Mouse (Mus musculus) liver, embryonic 12.5 days (tissue): Measurements from ENCODE around the gene Cd300lg. TPM values are rescaled to one million over a fixed set of nuclear protein-coding genes. Genes with fewer than 3 reads are reported as not detected.

Experiments used
- ATAC-seq: fragments of 200-750 bp; cut with Nextera tagmentation; 2 replicates; pipeline ENCODE4 v1.8.0; 2017; ENCODE audit warnings: moderate number of reproducible peaks, mild to moderate bottlenecking, moderate library complexity
- H3K27ac ChIP-seq: fragments of 300-500 bp; sonication (generic); 2 replicates; pipeline ENCODE4 v1.5.1; 2016; ENCODE audit warnings: mild to moderate bottlenecking
- H3K27me3 ChIP-seq: fragments of 300-500 bp; sonication (generic); replicated peaks from 2 replicates; pipeline ENCODE4 v1.6.1; 2016; ENCODE audit warnings: mild to moderate bottlenecking, moderate library complexity
- H3K36me3 ChIP-seq: fragments of 300-500 bp; sonication (generic); 2 replicates; pipeline ENCODE4 v1.6.1; 2016; ENCODE audit warnings: mild to moderate bottlenecking, moderate library complexity
- H3K4me1 ChIP-seq: fragments of 300-500 bp; sonication (generic); 2 replicates; pipeline ENCODE4 v1.6.1; 2016
- H3K4me2 ChIP-seq: fragments of 300-500 bp; sonication (generic); 2 replicates; pipeline ENCODE4 v1.6.1; 2016; ENCODE audit warnings: mild to moderate bottlenecking, moderate library complexity
- H3K4me3 ChIP-seq: fragments of 300-500 bp; sonication (generic); 2 replicates; pipeline ENCODE4 v1.5.1; 2016; ENCODE audit warnings: mild to moderate bottlenecking, moderate library complexity
- H3K9ac ChIP-seq: fragments of 300-500 bp; sonication (generic); 2 replicates; pipeline ENCODE4 v1.6.1; 2016; ENCODE audit warnings: mild to moderate bottlenecking, moderate library complexity
- H3K9me3 ChIP-seq: fragments of 300-500 bp; sonication (generic); replicated peaks from 2 replicates; pipeline ENCODE4 v1.6.1; 2016; ENCODE audit warnings: mild to moderate bottlenecking, moderate library complexity
- WGBS: fragments of 180-500 bp; shearing (Covaris S2); methylation state at CpG from one replicate; pipeline ENCODE4 v1.1.7; 2016; ENCODE audit not compliant: insufficient replicate concordance; 5-methylcytosine and 5-hydroxymethylcytosine counted together
- polyA plus RNA-seq: library from polyadenylated mRNA; unstranded; fragments of >200 nt; fragmentation: Nextera tagmentation; extraction: Ambion mirVana; gene quantifications from 2 replicates; pipeline ENCODE4 v1.2.1, GENCODE M21; 2016

Gene Cd300lg
- 0.50 and 0.51 TPM in 2 replicates for polyA plus RNA-seq

DNA sequence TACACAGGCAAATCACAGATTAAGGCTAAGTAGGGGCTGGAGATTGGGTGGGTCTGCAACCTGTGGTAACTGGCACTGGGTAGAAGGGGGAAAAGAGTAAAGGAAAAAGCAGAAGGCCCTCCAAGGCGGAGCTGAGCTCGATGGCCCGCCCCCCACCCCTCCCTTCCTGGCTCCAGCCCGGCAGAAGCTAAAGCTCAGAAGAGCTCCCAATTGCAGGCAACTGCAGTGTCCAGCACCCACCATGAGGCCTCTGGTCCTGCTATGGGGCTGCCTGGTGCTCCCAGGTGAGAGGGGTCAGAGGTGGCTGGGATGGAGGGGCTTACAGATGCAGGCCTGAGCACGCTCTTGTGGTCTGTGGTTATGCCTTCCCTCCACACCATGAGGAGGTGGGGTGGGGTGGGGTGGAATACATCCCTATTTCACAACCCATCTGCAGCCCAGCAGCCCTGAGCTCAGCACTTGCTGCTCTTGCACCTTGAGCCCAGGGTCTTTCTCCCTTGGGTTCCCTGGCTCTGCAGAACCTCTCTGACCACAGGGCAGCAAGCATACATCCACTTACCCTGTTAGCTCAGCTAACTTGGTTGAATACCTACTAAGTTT lies at the start of gene Cd300lg:
Gene Cd300lg (plus strand): TSS at position 160 of the 600 bp plus-strand sequence.
- Histone ChIP-seq H3K4me2 (no peak within 1 kb of the TSS), H3K27me3 (peaks cover 17% of the 10 kb centered on the region), H3K36me3 (no peaks in the 10 kb centered on the region), H3K27ac (no peak within 1 kb of the TSS), H3K9ac (no peak within 1 kb of the TSS), H3K4me1 (0 out of 2 replicates have a peak, but pooled peaks cover 4% of the 10 kb centered on the region), H3K9me3 (peaks cover 11% of the 10 kb centered on the region; the same call in 1 of the 2 replicates), H3K4me3 (no peak within 1 kb of the TSS)
- no peak for ATAC-seq
- WGBS: 20% methylated on average over 5 of the region's 5 CpGs

GRCm38 (mm10) chr11:101991813-101992212 lies 49.5 kb upstream of the Cd300lg start:
- H3K4me3 ChIP-seq: no peak overlapping the region
- H3K27me3 ChIP-seq: peaks cover 27% of the 10 kb centered on the region
- no peaks in the 10 kb centered on the region for H3K9me3 ChIP-seq
- peaks cover 31% of the 10 kb centered on the region for H3K4me1 ChIP-seq
- no peak for ATAC-seq
- no peak overlapping the region for H3K4me2 ChIP-seq
- WGBS: 41% methylated on average over 3 of the region's 3 CpGs
- no peak overlapping the region for H3K9ac ChIP-seq
- H3K27ac ChIP-seq: no peak overlapping the region
- no peaks in the 10 kb centered on the region for H3K36me3 ChIP-seq

- peaks cover 31% of the 10 kb centered on the region for H3K4me1 ChIP-seq
- H3K27me3 ChIP-seq: peaks cover 21% of the 10 kb centered on the region
- no peak overlapping the region for H3K9ac ChIP-seq
- 70% methylated on average over 7 of the region's 7 CpGs for whole genome bisulfite sequencing
- no peak overlapping the region for H3K4me3 ChIP-seq
- H3K27ac ChIP-seq: no peak overlapping the region
- no peak overlapping the region for H3K4me2 ChIP-seq
- no peak for ATAC-seq
- no peaks in the 10 kb centered on the region for H3K36me3 ChIP-seq
- no peaks in the 10 kb centered on the region for H3K9me3 ChIP-seq
Observed at GRCm38 (mm10) chr11:101992411-101992810, 48.9 kb upstream of the Cd300lg start.

DNA sequence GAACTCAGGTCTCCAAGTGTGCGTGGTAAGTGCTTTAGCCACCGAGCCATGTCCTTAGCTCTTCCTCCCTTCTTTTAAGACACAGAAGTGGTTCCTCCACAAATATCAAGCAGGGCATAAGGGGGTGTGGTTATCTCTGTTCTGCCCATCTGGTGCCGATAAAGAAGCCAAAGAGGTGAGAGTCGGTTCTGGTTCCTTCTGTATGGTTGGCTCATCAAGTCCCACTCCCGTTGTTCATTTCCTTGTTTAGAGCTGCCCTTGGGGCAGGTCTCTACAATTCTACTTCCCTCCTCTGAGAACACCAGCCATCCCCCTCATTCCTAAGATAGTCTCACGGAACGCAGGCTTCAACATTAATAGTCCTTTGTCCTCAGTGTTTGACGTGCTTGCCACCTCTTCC lies 47.2 kb upstream of the Cd300lg start:
- Histone ChIP-seq H3K4me1 (peaks cover 31% of the 10 kb centered on the region), H3K27me3 (0 out of 2 replicates have a peak, but pooled peaks cover 7% of the 10 kb centered on the region), H3K36me3 (no peaks in the 10 kb centered on the region), H3K9me3 (no peaks in the 10 kb centered on the region), H3K9ac (peak overlapping the region; percentile 42; the same call in 1 of the 2 replicates), H3K27ac (peak overlapping the region; percentile 80), H3K4me3 (peak overlapping the region; percentile 4; the same call in 1 of the 2 replicates), H3K4me2 (peak overlapping the region; percentile 58)
- peak; percentile 93 for ATAC-seq
- 28% methylated on average over 8 of the region's 8 CpGs for WGBS

DNA sequence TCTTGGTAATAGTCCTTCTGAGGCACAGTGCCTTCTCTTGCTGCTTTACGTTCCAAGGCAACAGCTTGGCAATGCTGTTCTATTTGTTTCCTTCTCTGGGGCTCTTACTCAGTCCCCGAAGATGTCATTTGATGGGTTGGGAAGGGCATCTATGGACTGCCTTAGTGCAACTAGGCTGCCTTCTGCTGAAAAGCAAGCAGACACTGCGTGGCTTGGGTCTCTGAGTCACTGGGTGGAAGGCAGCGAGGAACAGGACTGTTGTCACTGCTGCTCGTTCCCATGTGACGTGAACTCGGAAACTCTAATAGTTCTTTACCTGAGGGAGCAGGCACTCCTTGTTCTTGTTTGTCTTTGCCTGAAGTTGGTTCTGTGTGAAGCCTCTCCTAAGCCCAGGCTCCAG lies 45.4 kb upstream of the Cd300lg start:
- Histone ChIP-seq H3K9me3 (no peaks in the 10 kb centered on the region), H3K4me1 (peaks cover 31% of the 10 kb centered on the region), H3K27me3 (no peaks in the 10 kb centered on the region), H3K27ac (peak overlapping the region; percentile 0; the same call in 1 of the 2 replicates), H3K9ac (no peak overlapping the region), H3K36me3 (no peaks in the 10 kb centered on the region), H3K4me3 (no peak overlapping the region), H3K4me2 (no peak overlapping the region)
- WGBS: 80% methylated on average over 7 of the region's 7 CpGs
- no peak for ATAC-seq

DNA sequence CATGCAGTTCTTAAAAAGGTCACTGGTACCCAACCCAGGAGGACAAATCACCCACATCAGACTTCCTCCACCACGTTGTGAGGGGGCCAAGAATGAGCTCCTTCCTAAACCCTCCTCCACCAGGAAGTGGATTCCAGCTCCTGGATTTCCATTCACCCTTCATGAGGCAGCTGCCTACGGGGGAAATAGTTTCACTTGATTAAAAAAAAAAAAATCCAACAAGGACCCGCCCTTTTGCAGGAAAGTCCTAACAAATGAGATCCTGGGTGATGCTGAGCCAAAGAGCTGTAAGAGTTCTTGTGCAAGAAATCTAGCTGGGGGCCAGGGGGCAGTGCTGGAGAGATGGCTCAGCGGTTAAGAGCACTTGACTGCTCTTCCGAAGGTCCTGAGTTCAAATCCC lies 43.1 kb upstream of the Cd300lg start:
- peaks cover 18% of the 10 kb centered on the region for H3K4me1 ChIP-seq
- no peak for ATAC-seq
- 41% methylated on average over 5 of the region's 5 CpGs for WGBS
- no peak overlapping the region for H3K4me2 ChIP-seq
- H3K27ac ChIP-seq: no peak overlapping the region
- no peaks in the 10 kb centered on the region; the same call in 1 of the 2 replicates for H3K27me3 ChIP-seq
- H3K9me3 ChIP-seq: no peaks in the 10 kb centered on the region
- no peaks in the 10 kb centered on the region for H3K36me3 ChIP-seq
- no peak overlapping the region for H3K4me3 ChIP-seq
- no peak overlapping the region for H3K9ac ChIP-seq

DNA sequence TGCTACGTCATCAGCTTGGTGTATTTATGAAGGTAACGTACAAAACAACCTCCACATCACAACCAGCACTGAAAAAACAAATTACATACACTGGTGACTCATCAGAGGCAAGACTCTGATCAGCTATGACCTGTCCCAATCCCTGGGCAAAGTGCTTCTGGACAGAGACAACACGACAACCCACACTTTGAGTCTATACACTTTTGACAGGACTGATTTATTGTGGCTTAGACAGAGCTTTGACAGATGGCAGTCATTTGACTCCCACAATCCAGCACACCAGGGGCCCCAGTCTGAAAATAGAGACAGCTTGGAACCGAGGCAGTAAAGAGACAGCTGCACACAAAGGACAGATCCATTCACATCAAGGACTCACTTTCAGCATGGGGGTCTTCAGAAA lies 41.8 kb upstream of the Cd300lg start:
- ATAC-seq: no peak
- Histone ChIP-seq H3K9ac (no peak overlapping the region), H3K27me3 (no peaks in the 10 kb centered on the region; the same call in 1 of the 2 replicates), H3K9me3 (no peaks in the 10 kb centered on the region), H3K4me3 (no peak overlapping the region), H3K4me2 (no peak overlapping the region), H3K4me1 (peaks cover 7% of the 10 kb centered on the region), H3K36me3 (no peaks in the 10 kb centered on the region), H3K27ac (no peak overlapping the region)
- 58% methylated on average over 4 of the region's 4 CpGs for WGBS

- H3K4me2 ChIP-seq: no peak overlapping the region
- 0 out of 2 replicates have a peak, but pooled peaks cover 6% of the 10 kb centered on the region for H3K4me1 ChIP-seq
- H3K9ac ChIP-seq: no peak overlapping the region
- no peaks in the 10 kb centered on the region for H3K9me3 ChIP-seq
- WGBS: 76% methylated on average over 8 of the region's 8 CpGs
- no peaks in the 10 kb centered on the region for H3K36me3 ChIP-seq
- H3K27me3 ChIP-seq: peaks cover 13% of the 10 kb centered on the region
- H3K4me3 ChIP-seq: no peak overlapping the region
- no peak for ATAC-seq
- H3K27ac ChIP-seq: no peak overlapping the region
Observed at GRCm38 (mm10) chr11:102004251-102004650, 37.1 kb upstream of the Cd300lg start.

DNA sequence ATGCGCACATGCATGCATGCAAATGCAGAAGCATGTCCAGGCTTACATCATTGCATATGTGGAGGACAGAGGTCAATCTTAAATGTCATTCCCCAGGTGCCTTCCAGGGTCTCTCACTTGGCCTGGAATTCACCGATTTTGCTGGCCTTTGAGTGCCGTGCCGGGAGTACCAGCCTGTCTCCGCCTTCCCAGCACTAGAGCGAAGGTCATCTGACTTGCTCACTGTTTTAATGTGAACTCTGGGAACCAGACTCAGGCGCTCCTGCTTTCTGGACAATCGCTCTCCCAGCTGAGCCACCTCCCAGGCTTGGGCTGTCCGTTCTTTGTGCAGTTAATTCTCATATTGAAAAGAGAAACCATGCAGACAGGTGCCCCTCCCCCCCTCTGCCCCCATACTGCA lies 35.0 kb upstream of the Cd300lg start:
- Histone ChIP-seq H3K9me3 (no peaks in the 10 kb centered on the region), H3K9ac (no peak overlapping the region), H3K4me1 (0 out of 2 replicates have a peak, but pooled peaks cover 6% of the 10 kb centered on the region), H3K4me2 (no peak overlapping the region), H3K36me3 (no peaks in the 10 kb centered on the region), H3K27me3 (peaks cover 23% of the 10 kb centered on the region), H3K27ac (no peak overlapping the region), H3K4me3 (no peak overlapping the region)
- ATAC-seq: no peak
- WGBS: 72% methylated on average over 9 of the region's 9 CpGs

- H3K4me2 ChIP-seq: no peak overlapping the region
- H3K4me1 ChIP-seq: 0 out of 2 replicates have a peak, but pooled peaks cover 6% of the 10 kb centered on the region
- no peak overlapping the region for H3K4me3 ChIP-seq
- no peak overlapping the region for H3K9ac ChIP-seq
- no peak overlapping the region for H3K27ac ChIP-seq
- WGBS: 69% methylated on average over 5 of the region's 5 CpGs
- H3K36me3 ChIP-seq: no peaks in the 10 kb centered on the region
- ATAC-seq: no peak
- H3K27me3 ChIP-seq: peaks cover 27% of the 10 kb centered on the region
- H3K9me3 ChIP-seq: no peaks in the 10 kb centered on the region
Observed at GRCm38 (mm10) chr11:102006688-102007087, 34.6 kb upstream of the Cd300lg start.

GRCm38 (mm10) chr11:102008372-102008771 lies 32.9 kb upstream of the Cd300lg start:
- Histone ChIP-seq H3K36me3 (no peaks in the 10 kb centered on the region), H3K27ac (no peak overlapping the region), H3K27me3 (peaks cover 33% of the 10 kb centered on the region), H3K4me3 (no peak overlapping the region), H3K4me2 (no peak overlapping the region), H3K9ac (no peak overlapping the region), H3K4me1 (0 out of 2 replicates have a peak, but pooled peaks cover 6% of the 10 kb centered on the region), H3K9me3 (no peaks in the 10 kb centered on the region)
- 79% methylated on average over 8 of the region's 8 CpGs for WGBS
- no peak for ATAC-seq

GRCm38 (mm10) chr11:102008954-102009637 lies 32.2 kb upstream of the Cd300lg start:
- ATAC-seq: no peak

More at GRCm38 (mm10) chr11:102008954-102009637, 32.2 kb upstream of the Cd300lg start:
- Histone ChIP-seq H3K4me1 (0 out of 2 replicates have a peak, but pooled peaks cover 6% of the 10 kb centered on the region), H3K9me3 (no peaks in the 10 kb centered on the region), H3K36me3 (no peaks in the 10 kb centered on the region), H3K4me3 (no peak overlapping the region), H3K27ac (no peak overlapping the region), H3K27me3 (peaks cover 33% of the 10 kb centered on the region), H3K4me2 (no peak overlapping the region), H3K9ac (no peak overlapping the region)
- WGBS: 56% methylated on average over 15 of the region's 15 CpGs
